Mouse (Mus musculus): ENCODE measurements around the gene Mbnl2. TPM values are rescaled to one million over a fixed set of nuclear protein-coding genes. Genes with fewer than 3 reads are reported as not detected.

Mbnl2 gene
- polyA plus RNA-seq, 1 experiment: 163 TPM

DNA sequence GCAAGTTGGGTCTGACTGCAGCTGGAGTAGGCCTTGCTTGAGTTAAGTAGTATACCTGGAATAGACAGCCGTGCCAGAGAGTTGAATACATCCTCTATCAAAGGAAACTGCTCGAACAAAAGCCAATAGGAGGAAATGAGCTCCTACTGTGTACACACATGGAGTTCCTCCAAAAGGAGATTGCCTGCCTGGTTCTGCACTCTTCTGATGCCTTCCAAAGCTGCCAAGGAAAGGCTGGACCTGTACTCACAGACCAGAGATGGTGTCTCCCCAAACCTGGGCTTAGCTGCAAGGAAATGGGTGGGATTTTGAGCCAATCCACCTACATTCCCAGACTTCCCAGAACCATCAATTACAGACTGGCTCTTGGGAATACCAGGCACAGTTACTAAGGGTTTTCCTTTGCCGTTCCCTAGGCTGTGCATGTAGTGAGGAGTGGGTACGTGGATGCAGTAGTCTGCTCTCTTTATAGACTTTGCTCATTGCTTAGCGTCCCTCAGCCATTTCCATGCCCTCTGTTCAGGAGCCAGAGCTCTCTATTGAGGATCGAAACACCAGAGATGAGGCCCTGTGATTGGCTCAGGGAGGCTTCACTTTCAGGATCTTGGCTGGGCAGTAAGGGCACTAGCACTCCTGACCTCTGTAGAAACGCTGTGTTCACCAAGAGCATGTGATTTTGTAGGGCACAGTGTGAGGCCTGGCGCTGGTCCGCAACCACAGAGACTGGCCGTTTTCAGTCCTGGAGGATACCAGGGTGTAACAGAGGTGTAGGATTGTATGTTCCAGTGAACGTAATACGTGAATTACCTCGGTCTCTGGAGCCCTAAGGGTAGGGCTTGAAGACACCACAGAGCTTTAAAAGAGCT, 20.1 kb downstream of the Mbnl2 start:
- H3K4me1 ChIP-seq (ENCODE audit: control insufficient read depth, insufficient read depth, low read length): peaks cover 26% of the 10 kb centered on the region
- TF ChIP-seq POLR2A (IDR thresholded peaks at IDR 0.05; ENCODE audit: borderline replicate concordance, insufficient read depth, low read length) (no peak), CTCF (IDR thresholded peaks at IDR 0.05; ENCODE audit: borderline replicate concordance, insufficient read depth, low read depth, low read length) (no peak)
- peak; percentile 66 to 75 for DNase-seq
- peak overlapping the region; percentile 12 for H3K27ac ChIP-seq (ENCODE audit: insufficient read depth, low read length)
- H3K27me3 ChIP-seq (ENCODE audit: control insufficient read depth, insufficient read depth, low read length): no peaks in the 10 kb centered on the region
- H3K4me3 ChIP-seq (replicated peaks; ENCODE audit: insufficient read depth, low read depth, low read length): no peak overlapping the region
- WGBS: 20% methylated on average over 13 of the region's 13 CpGs

DNA sequence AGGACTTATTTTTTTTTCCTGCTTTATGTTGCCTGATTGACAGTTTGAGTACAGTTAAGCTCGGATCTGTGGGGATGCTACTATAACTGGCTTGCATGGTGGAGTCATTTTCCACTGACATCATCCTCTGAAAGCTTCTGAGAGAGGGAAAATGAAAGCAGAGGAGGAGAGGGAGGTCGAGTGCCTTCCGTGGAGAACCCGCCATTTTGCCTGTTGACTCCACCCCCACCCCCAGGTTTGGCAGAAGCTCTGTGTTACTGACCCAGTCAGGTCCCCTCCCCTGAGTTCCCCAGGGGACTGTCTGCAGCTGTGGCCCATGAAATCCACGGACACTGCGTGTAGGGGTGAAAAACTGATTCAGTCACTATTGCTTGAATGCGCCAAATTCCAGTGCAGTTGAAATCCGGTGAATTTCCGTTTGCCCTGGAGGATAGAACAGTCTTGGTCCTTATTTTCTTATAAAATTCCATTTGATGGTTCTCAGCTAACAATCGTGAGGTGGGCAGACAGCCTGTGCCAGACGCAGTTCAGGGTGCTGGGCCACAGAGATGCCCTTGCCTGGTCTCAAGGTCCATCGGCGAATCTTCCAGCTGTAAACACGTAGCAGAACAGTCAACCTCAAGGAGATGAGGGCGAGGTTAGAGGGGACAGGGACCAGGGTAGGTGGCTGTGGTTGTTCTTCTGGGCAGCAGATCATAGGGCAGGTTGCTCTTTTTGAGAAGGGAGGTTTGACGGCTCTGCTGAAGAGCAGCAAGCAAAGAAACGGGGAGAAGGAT, 20.9 kb downstream of the Mbnl2 start:
- WGBS: 62% methylated on average over 17 of the region's 17 CpGs
- no peak for TF ChIP-seq CTCF (IDR thresholded peaks at IDR 0.05; ENCODE audit: borderline replicate concordance, insufficient read depth, low read depth, low read length)
- TF ChIP-seq POLR2A (IDR thresholded peaks at IDR 0.05; ENCODE audit: borderline replicate concordance, insufficient read depth, low read length): no peak
- no peaks in the 10 kb centered on the region for H3K27me3 ChIP-seq (ENCODE audit: control insufficient read depth, insufficient read depth, low read length)
- peak overlapping the region; percentile 43; the same call in 1 of the 2 replicates for H3K27ac ChIP-seq (ENCODE audit: insufficient read depth, low read length)
- H3K4me1 ChIP-seq (ENCODE audit: control insufficient read depth, insufficient read depth, low read length): peaks cover 23% of the 10 kb centered on the region
- DNase-seq: no peak
- H3K4me3 ChIP-seq (replicated peaks; ENCODE audit: insufficient read depth, low read depth, low read length): no peak overlapping the region

DNA sequence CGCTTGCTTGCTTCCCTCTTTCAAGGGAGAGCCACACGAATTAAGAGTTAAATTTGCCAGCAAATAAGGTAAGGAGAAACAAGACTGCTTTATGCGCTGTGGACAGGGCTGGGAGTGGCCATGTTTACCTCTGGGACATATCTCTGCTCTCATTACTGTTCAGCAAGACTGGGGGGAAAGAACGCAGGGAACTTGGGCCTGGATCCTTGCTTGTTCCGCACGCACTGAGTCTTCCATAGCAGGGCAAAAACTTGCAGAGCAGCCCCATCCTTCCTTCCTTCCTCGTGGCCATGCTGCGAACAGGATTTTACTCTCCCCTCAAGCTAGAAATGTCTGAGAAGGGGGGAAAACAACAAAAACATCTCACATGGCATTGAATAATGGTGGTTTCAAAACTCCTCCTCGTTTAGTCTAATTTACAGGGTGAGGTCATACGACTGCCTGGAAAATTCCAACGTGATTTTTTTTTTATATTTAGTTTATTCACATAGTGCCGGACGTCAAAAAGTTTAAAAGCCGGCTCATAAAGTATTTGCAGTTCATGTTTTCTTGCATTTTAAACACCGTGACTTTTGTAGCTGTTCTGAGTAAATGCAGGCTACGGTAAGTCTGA, 21.8 kb downstream of the Mbnl2 start:
- no peaks in the 10 kb centered on the region for H3K27me3 ChIP-seq (ENCODE audit: control insufficient read depth, insufficient read depth, low read length)
- H3K27ac ChIP-seq (ENCODE audit: insufficient read depth, low read length): peak overlapping the region; percentile 77; the same call in 1 of the 2 replicates
- H3K4me1 ChIP-seq (ENCODE audit: control insufficient read depth, insufficient read depth, low read length): peaks cover 27% of the 10 kb centered on the region
- no peak for TF ChIP-seq CTCF (IDR thresholded peaks at IDR 0.05; ENCODE audit: borderline replicate concordance, insufficient read depth, low read depth, low read length)
- WGBS: 62% methylated on average over 16 of the region's 16 CpGs
- no peak overlapping the region for H3K4me3 ChIP-seq (replicated peaks; ENCODE audit: insufficient read depth, low read depth, low read length)
- DNase-seq: no peak

DNA sequence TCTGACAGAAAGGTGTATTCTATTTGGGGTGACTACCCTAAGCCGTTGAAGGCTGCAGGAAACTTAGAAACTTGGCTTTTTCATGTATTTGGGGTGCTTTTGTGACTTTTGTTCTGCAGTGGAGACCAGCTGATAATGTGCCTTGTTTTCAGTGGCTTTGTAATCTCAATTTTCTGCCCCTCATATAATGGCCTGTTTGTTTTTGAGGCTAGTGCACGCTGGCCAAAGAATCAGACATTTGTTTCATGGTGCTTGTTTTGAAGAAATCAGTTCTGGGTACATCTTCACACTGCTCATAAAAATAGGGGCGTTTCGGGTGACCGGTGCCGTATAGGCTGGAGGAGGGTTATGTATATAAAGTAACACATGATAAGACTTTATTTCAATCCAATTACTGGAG, 22.4 kb downstream of the Mbnl2 start:
- 68% methylated on average over 6 of the region's 6 CpGs for WGBS

DNA sequence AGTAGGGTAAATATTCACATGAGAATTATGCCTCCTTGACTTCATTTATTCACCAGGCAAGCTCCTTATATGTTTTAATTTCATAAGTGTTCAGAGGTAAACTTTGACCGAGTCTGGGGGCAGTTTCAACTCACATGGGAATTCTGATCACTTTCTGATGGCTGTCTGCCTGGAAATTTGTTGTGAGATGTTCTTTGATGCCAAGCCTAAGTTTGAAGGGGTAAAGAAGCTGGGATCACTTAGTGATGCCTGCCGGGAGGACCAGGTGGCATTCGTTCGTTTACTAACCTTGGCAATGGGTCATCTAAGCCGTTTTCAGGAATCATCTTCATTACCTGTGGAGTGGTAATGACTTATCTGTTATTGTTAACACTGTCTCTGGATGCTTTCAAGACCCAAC, 23.0 kb downstream of the Mbnl2 start:
- H3K27me3 ChIP-seq (ENCODE audit: control insufficient read depth, insufficient read depth, low read length): no peaks in the 10 kb centered on the region
- 8% methylated on average over 5 of the region's 5 CpGs for WGBS
- DNase-seq: peak in 1 of 2 experiments; percentile 43
- H3K4me3 ChIP-seq (replicated peaks; ENCODE audit: insufficient read depth, low read depth, low read length): no peak overlapping the region
- TF ChIP-seq CTCF (IDR thresholded peaks at IDR 0.05; ENCODE audit: borderline replicate concordance, insufficient read depth, low read depth, low read length): no peak
- TF ChIP-seq POLR2A (IDR thresholded peaks at IDR 0.05; ENCODE audit: borderline replicate concordance, insufficient read depth, low read length): no peak
- no peak overlapping the region for H3K27ac ChIP-seq (ENCODE audit: insufficient read depth, low read length)
- H3K4me1 ChIP-seq (ENCODE audit: control insufficient read depth, insufficient read depth, low read length): peaks cover 35% of the 10 kb centered on the region

More for the DNA sequence above, 22.4 kb downstream of the Mbnl2 start:
- no peak overlapping the region for H3K4me3 ChIP-seq (replicated peaks; ENCODE audit: insufficient read depth, low read depth, low read length)
- H3K27me3 ChIP-seq (ENCODE audit: control insufficient read depth, insufficient read depth, low read length): no peaks in the 10 kb centered on the region
- H3K4me1 ChIP-seq (ENCODE audit: control insufficient read depth, insufficient read depth, low read length): peaks cover 30% of the 10 kb centered on the region
- no peak for DNase-seq
- H3K27ac ChIP-seq (ENCODE audit: insufficient read depth, low read length): no peak overlapping the region
- TF ChIP-seq POLR2A (IDR thresholded peaks at IDR 0.05; ENCODE audit: borderline replicate concordance, insufficient read depth, low read length): no peak
- no peak for TF ChIP-seq CTCF (IDR thresholded peaks at IDR 0.05; ENCODE audit: borderline replicate concordance, insufficient read depth, low read depth, low read length)

DNA sequence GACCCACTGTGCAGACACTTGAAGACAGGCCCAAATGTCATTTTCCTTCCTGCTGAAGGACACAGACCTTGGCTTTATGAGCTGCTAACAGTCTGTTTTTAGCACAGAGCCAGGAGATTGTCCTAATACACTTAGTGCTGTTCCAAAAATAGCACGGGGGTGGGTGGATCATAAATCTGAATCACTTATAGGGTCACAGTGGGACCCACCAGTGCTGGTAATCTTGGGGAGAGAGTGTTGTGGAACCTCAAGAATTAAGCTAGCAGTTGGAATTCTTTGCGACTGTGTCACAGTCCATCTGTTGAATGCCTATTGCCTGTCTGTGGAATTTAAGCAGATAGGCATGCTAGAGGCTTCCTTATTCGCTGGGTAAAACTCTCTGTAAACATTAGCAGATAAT, 24.2 kb downstream of the Mbnl2 start:
- H3K4me1 ChIP-seq (ENCODE audit: control insufficient read depth, insufficient read depth, low read length): peaks cover 35% of the 10 kb centered on the region
- H3K27ac ChIP-seq (ENCODE audit: insufficient read depth, low read length): no peak overlapping the region
- peak in 1 of 2 experiments; percentile 48 for DNase-seq
- no peak for TF ChIP-seq POLR2A (IDR thresholded peaks at IDR 0.05; ENCODE audit: borderline replicate concordance, insufficient read depth, low read length)
- no peak for TF ChIP-seq CTCF (IDR thresholded peaks at IDR 0.05; ENCODE audit: borderline replicate concordance, insufficient read depth, low read depth, low read length)
- WGBS: 11% methylated on average over 3 of the region's 3 CpGs
- H3K4me3 ChIP-seq (replicated peaks; ENCODE audit: insufficient read depth, low read depth, low read length): no peak overlapping the region
- H3K27me3 ChIP-seq (ENCODE audit: control insufficient read depth, insufficient read depth, low read length): no peaks in the 10 kb centered on the region

DNA sequence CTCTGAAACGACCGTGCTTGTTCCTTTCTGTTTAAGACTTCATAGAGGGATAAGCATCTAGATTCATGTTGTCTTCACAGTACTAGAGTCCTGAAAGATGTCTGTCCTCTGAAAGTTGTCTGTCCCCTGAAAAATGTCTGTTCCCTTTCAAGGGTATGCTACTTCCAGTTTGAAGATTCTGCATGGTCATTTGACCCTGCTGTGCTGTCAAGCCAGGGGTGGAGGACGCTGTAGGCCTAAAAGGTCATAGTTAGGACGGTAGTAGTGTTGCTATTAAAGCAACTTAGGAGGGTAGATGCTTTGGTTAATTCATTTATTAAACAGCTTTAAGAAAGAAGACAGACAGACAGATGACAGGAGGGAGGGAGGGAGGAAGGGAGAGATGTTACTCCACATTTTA, 24.7 kb downstream of the Mbnl2 start:
- TF ChIP-seq POLR2A (IDR thresholded peaks at IDR 0.05; ENCODE audit: borderline replicate concordance, insufficient read depth, low read length): no peak
- no peak for TF ChIP-seq CTCF (IDR thresholded peaks at IDR 0.05; ENCODE audit: borderline replicate concordance, insufficient read depth, low read depth, low read length)
- H3K4me3 ChIP-seq (replicated peaks; ENCODE audit: insufficient read depth, low read depth, low read length): no peak overlapping the region
- H3K27ac ChIP-seq (ENCODE audit: insufficient read depth, low read length): peak overlapping the region; percentile 49; the same call in 1 of the 2 replicates
- no peak for DNase-seq
- peaks cover 32% of the 10 kb centered on the region for H3K4me1 ChIP-seq (ENCODE audit: control insufficient read depth, insufficient read depth, low read length)
- H3K27me3 ChIP-seq (ENCODE audit: control insufficient read depth, insufficient read depth, low read length): no peaks in the 10 kb centered on the region
- 38% methylated on average over 4 of the region's 4 CpGs for WGBS
